Mouse (Mus musculus): ENCODE measurements around the gene Slc25a40. TPM values are rescaled to one million over a fixed set of nuclear protein-coding genes. Genes with fewer than 3 reads are reported as not detected.

Slc25a40 gene
- total RNA-seq, 2 experiments from 2014 or later, result 12.3 to 13.0 TPM

- no peak for DNase-seq (ENCODE audit: low spot score in 2 of 2)
Measured at GRCm38 (mm10) chr5:8488701-8489297, 66.1 kb downstream of the Slc25a40 start.

- DNase-seq (ENCODE audit: low spot score in 2 of 2), result peak in 1 of 2 experiments; percentile 11
Measured at GRCm38 (mm10) chr5:8489471-8490110, 66.9 kb downstream of the Slc25a40 start.

- DNase-seq (ENCODE audit: low spot score in 2 of 2), result no peak
Measured at GRCm38 (mm10) chr5:8491778-8492177, 69.1 kb downstream of the Slc25a40 start.

Other genes with a start within 250 kb of the Slc25a40 start
- gene Adam22, start 54.7 kb upstream of the Slc25a40 start, total RNA-seq (2021), result 100 to 1,000 TPM; 142 to 159 TPM
- 1 to 10 TPM; 2.9 to 4.1 TPM for gene Dbf4, start 134 bp upstream of the Slc25a40 start, total RNA-seq (2021)
- 10 to 100 TPM; 32.5 to 33.1 TPM for gene Rundc3b, start 200.1 kb downstream of the Slc25a40 start, total RNA-seq (2021)
- gene Abcb1a, start 237.2 kb downstream of the Slc25a40 start, total RNA-seq (2021), result 10 to 100 TPM; 17.3 to 18.1 TPM